Mouse (Mus musculus): ENCODE data around the gene Rnf2. TPM values are rescaled to one million over a fixed set of nuclear protein-coding genes. Genes with fewer than 3 reads are reported as not detected.
"Not testable (repeated sequence)": the region's sequence is repeated elsewhere in the genome, so short reads cannot be mapped to it uniquely, and the experiment has no call there.

The Rnf2 gene
- polyA plus RNA-seq, 2 experiments, result 106 to 108 TPM

DNA sequence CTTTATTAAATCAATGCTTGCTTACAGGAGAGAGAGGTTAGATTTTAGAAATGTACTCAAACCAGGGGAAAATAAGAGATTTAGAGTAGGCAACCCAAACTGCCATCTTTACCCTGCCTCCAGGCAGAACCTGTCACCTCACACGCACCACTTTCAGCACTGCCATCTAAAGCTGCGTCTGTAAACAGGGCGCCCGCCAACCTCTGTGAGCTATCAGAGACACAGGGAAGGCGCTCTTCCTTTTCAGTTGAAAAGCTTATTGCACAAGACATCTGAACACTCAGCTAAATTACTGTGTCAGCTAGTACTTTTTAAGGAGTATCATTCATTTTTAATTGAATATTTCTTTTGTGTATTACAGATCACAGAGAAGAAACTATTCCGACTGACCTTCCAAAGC is 10.9 kb downstream of the Rnf2 start:
- H3K4me1 ChIP-seq (ENCODE audit: control insufficient read depth, insufficient read depth, low read length), result peaks cover 5% of the 10 kb centered on the region
- no peak overlapping the region for H3K4me2 ChIP-seq (replicated peaks; ENCODE audit: low read depth, low read length, severe bottlenecking)
- H3K27ac ChIP-seq (replicated peaks; ENCODE audit: low read depth, low read length), result no peak overlapping the region
- H3K9me3 ChIP-seq (ENCODE audit: control insufficient read depth, low read length), result no peaks in the 10 kb centered on the region
- no peak for TF ChIP-seq POLR2A (IDR thresholded peaks at IDR 0.05; ENCODE audit: borderline replicate concordance, extremely low read depth, insufficient read depth, insufficient read length)
- no peak overlapping the region for H3K9ac ChIP-seq (ENCODE audit: low read depth, low read length, severe bottlenecking)
- no peak overlapping the region for H3K4me3 ChIP-seq (replicated peaks; ENCODE audit: low read length)
- 78% methylated on average over 6 of the region's 6 CpGs for WGBS
- no peaks in the 10 kb centered on the region for H3K36me3 ChIP-seq (ENCODE audit: control insufficient read depth, insufficient read depth, low read length)
- no peaks in the 10 kb centered on the region for H3K27me3 ChIP-seq (ENCODE audit: control insufficient read depth, insufficient read depth, low read length)
- ATAC-seq (ENCODE audit: low FRiP score, low read depth) (no peak), DNase-seq (ENCODE audit: low spot score) (no peak)

DNA sequence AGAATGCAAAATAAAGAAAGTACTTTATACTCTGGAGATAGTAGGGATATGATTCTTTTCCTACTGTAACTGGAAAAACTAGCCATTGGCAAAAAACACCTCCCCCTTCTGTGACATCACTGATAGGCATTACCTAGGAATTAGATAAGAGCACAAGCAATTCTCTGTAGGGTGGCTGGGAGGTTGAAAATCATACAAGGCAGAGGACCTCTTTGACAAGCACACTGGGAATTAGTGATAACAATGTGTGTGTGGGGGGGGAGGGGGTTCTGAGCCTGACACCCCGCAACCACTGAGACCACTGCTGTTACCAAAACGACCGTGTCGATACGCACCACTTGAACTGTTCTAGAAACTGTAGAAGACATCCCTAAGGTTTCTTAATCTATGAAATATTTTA is 16.0 kb downstream of the Rnf2 start:
- peaks cover 13% of the 10 kb centered on the region for H3K36me3 ChIP-seq (ENCODE audit: control insufficient read depth, insufficient read depth, low read length)
- no peak overlapping the region for H3K27ac ChIP-seq (replicated peaks; ENCODE audit: low read depth, low read length)
- ATAC-seq (ENCODE audit: low FRiP score, low read depth) (no peak), DNase-seq (ENCODE audit: low spot score) (no peak)
- H3K27me3 ChIP-seq (ENCODE audit: control insufficient read depth, insufficient read depth, low read length), result no peaks in the 10 kb centered on the region
- WGBS, result 91% methylated on average over 5 of the region's 5 CpGs
- H3K9me3 ChIP-seq (ENCODE audit: control insufficient read depth, low read length), result no peaks in the 10 kb centered on the region
- no peaks in the 10 kb centered on the region for H3K4me1 ChIP-seq (ENCODE audit: control insufficient read depth, insufficient read depth, low read length)
- H3K4me2 ChIP-seq (replicated peaks; ENCODE audit: low read depth, low read length, severe bottlenecking), result no peak overlapping the region
- no peak overlapping the region for H3K9ac ChIP-seq (ENCODE audit: low read depth, low read length, severe bottlenecking)
- TF ChIP-seq POLR2A (IDR thresholded peaks at IDR 0.05; ENCODE audit: borderline replicate concordance, extremely low read depth, insufficient read depth, insufficient read length), result no peak
- no peak overlapping the region for H3K4me3 ChIP-seq (replicated peaks; ENCODE audit: low read length)

DNA sequence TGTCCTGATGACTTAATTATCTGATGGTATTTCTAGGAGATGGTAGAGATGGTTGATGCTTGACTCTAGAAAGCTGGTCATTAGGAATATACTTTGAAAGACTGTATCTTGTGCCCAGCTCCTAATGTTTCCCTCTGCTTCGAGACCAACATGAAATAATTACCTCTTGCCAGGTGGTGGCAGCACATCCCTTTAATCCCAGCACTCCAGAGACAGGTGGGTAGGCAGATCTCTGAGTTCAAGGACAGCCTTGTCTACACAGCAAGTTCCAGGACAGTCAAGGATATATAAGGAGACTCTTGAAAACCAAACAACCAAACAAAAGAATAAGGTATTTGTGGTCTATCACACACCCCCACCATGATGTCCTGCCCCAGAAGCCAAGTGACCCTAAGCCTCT is 17.2 kb downstream of the Rnf2 start:
- DNase-seq (ENCODE audit: low spot score), result no peak
- Histone ChIP-seq H3K27ac (replicated peaks; ENCODE audit: low read depth, low read length) (no peak overlapping the region), H3K4me3 (replicated peaks; ENCODE audit: low read length) (no peak overlapping the region), H3K9me3 (ENCODE audit: control insufficient read depth, low read length) (no peaks in the 10 kb centered on the region), H3K4me2 (replicated peaks; ENCODE audit: low read depth, low read length, severe bottlenecking) (no peak overlapping the region), H3K27me3 (ENCODE audit: control insufficient read depth, insufficient read depth, low read length) (no peaks in the 10 kb centered on the region), H3K4me1 (ENCODE audit: control insufficient read depth, insufficient read depth, low read length) (no peaks in the 10 kb centered on the region), H3K9ac (ENCODE audit: low read depth, low read length, severe bottlenecking) (no peak overlapping the region), H3K36me3 (ENCODE audit: control insufficient read depth, insufficient read depth, low read length) (peaks cover 13% of the 10 kb centered on the region)
- no peak for TF ChIP-seq POLR2A (IDR thresholded peaks at IDR 0.05; ENCODE audit: borderline replicate concordance, extremely low read depth, insufficient read depth, insufficient read length)
- ATAC-seq (ENCODE audit: low FRiP score, low read depth), result no peak
- 60% methylated on average over 1 of the region's 1 CpGs for WGBS

DNA sequence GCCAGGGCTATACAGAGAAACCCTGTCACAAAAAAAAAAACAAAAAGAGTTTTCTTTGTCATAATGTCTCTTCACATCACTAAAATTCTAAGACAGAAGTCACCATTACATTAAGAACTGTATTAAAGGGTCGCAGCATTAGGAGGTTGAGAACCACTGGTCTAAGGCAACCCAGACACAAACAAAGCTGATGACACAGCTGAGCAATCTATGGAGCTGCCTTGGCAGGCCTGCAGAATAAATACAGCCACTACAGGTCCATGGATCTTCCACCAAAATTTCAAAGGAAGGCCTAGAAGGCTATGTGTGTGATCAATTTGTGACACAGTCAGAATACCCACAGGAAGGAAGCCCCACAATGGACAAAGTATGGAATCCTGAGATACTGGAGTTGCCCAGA is 18.3 kb downstream of the Rnf2 start:
- no peak overlapping the region for H3K27ac ChIP-seq (replicated peaks; ENCODE audit: low read depth, low read length)
- no peaks in the 10 kb centered on the region for H3K4me1 ChIP-seq (ENCODE audit: control insufficient read depth, insufficient read depth, low read length)
- H3K4me2 ChIP-seq (replicated peaks; ENCODE audit: low read depth, low read length, severe bottlenecking), result no peak overlapping the region
- no peak for ATAC-seq (ENCODE audit: low FRiP score, low read depth)
- no peak for DNase-seq (ENCODE audit: low spot score)
- no peak overlapping the region for H3K4me3 ChIP-seq (replicated peaks; ENCODE audit: low read length)
- 96% methylated on average over 1 of the region's 1 CpGs for WGBS
- no peak for TF ChIP-seq POLR2A (IDR thresholded peaks at IDR 0.05; ENCODE audit: borderline replicate concordance, extremely low read depth, insufficient read depth, insufficient read length)
- no peak overlapping the region for H3K9ac ChIP-seq (ENCODE audit: low read depth, low read length, severe bottlenecking)
- peaks cover 13% of the 10 kb centered on the region for H3K36me3 ChIP-seq (ENCODE audit: control insufficient read depth, insufficient read depth, low read length)
- no peaks in the 10 kb centered on the region for H3K9me3 ChIP-seq (ENCODE audit: control insufficient read depth, low read length)
- H3K27me3 ChIP-seq (ENCODE audit: control insufficient read depth, insufficient read depth, low read length), result no peaks in the 10 kb centered on the region

DNA sequence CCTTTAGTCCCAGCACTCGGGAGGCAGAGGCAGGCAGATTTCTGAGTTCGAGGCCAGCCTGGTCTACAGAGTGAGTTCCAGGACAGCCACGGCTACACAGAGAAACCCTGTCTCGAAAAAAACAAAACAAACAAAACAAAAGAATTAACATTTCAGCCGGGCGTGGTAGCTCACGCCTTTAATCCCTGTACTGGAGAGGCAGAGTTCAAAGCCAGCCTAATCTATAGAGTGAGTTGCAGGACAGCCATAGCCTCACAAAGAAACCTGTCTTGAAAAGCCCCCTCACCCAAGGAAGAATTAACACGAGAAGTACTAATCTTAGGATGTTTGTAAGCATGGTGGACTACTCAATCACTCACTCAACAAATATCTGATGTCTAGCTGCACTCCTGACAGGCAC is 28.4 kb downstream of the Rnf2 start:
- not testable (repeated sequence) for H3K4me3 ChIP-seq (replicated peaks; ENCODE audit: low read length); H3K9ac ChIP-seq (ENCODE audit: low read depth, low read length, severe bottlenecking); H3K4me1 ChIP-seq (ENCODE audit: control insufficient read depth, insufficient read depth, low read length); H3K9me3 ChIP-seq (ENCODE audit: control insufficient read depth, low read length); H3K27ac ChIP-seq (replicated peaks; ENCODE audit: low read depth, low read length); H3K27me3 ChIP-seq (ENCODE audit: control insufficient read depth, insufficient read depth, low read length); ATAC-seq (ENCODE audit: low FRiP score, low read depth); DNase-seq (ENCODE audit: low spot score); H3K4me2 ChIP-seq (replicated peaks; ENCODE audit: low read depth, low read length, severe bottlenecking)
- WGBS, result 97% methylated on average over 8 of the region's 8 CpGs
- peaks cover 82% of the 10 kb centered on the region for H3K36me3 ChIP-seq (ENCODE audit: control insufficient read depth, insufficient read depth, low read length)

DNA sequence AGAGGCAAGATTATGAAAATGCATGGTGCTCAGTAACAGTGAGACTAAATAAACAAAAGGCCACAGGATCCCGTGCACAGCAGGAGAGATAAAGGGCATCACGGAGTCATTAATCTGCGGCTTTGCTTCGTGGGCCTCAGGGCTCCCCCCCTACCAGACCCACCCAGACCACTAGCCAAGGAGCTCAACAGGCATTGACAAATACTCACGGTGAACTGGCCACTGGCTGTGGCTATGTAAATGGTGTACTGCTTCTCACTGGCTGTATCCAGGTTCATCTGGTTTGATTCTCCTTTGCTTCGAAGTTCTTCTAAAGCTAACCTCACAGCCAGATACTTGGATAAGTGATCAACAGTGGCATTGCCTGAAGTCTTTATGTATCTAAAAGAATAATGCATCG is 29.3 kb downstream of the Rnf2 start:
- no peaks in the 10 kb centered on the region for H3K27me3 ChIP-seq (ENCODE audit: control insufficient read depth, insufficient read depth, low read length)
- peaks cover 79% of the 10 kb centered on the region for H3K36me3 ChIP-seq (ENCODE audit: control insufficient read depth, insufficient read depth, low read length)
- H3K27ac ChIP-seq (replicated peaks; ENCODE audit: low read depth, low read length), result no peak overlapping the region
- 79% methylated on average over 7 of the region's 7 CpGs for WGBS
- ATAC-seq (ENCODE audit: low FRiP score, low read depth) (no peak), DNase-seq (ENCODE audit: low spot score) (no peak)
- H3K4me3 ChIP-seq (replicated peaks; ENCODE audit: low read length), result no peak overlapping the region
- TF ChIP-seq POLR2A (IDR thresholded peaks at IDR 0.05; ENCODE audit: borderline replicate concordance, extremely low read depth, insufficient read depth, insufficient read length), result no peak
- no peak overlapping the region for H3K4me2 ChIP-seq (replicated peaks; ENCODE audit: low read depth, low read length, severe bottlenecking)
- H3K4me1 ChIP-seq (ENCODE audit: control insufficient read depth, insufficient read depth, low read length), result no peaks in the 10 kb centered on the region
- H3K9ac ChIP-seq (ENCODE audit: low read depth, low read length, severe bottlenecking), result no peak overlapping the region
- no peaks in the 10 kb centered on the region for H3K9me3 ChIP-seq (ENCODE audit: control insufficient read depth, low read length)

All from limb, embryonic 14.5 days (tissue).